Mouse (Mus musculus): ENCODE measurements around the gene Lpin1. TPM values are rescaled to one million over a fixed set of nuclear protein-coding genes. Genes with fewer than 3 reads are reported as not detected.

Lpin1 gene
- polyA plus RNA-seq, 1 experiment from 2014 or later: 18.3 TPM

GRCm38 (mm10) chr12:16639078-16639771 is 28.5 kb upstream of the Lpin1 start:
- Histone ChIP-seq H3K4me3 (no peak overlapping the region), H3K9ac (no peak overlapping the region), H3K4me1 (replicated peaks) (peaks cover 12% of the 10 kb centered on the region), H3K27ac (no peak overlapping the region), H3K4me2 (no peak overlapping the region), H3K9me3 (no peaks in the 10 kb centered on the region), H3K36me3 (no peaks in the 10 kb centered on the region), H3K27me3 (no peaks in the 10 kb centered on the region)
- 78% methylated on average over 12 of the region's 12 CpGs for WGBS
- no peak for ATAC-seq (ENCODE audit: low FRiP score)

GRCm38 (mm10) chr12:16635816-16636215 is 25.1 kb upstream of the Lpin1 start:
- H3K4me2 ChIP-seq: no peak overlapping the region
- H3K27ac ChIP-seq: no peak overlapping the region
- H3K4me3 ChIP-seq: no peak overlapping the region
- ATAC-seq (ENCODE audit: low FRiP score): no peak
- 86% methylated on average over 6 of the region's 6 CpGs for WGBS
- no peaks in the 10 kb centered on the region for H3K27me3 ChIP-seq
- no peaks in the 10 kb centered on the region for H3K9me3 ChIP-seq
- no peaks in the 10 kb centered on the region for H3K36me3 ChIP-seq
- no peak overlapping the region for H3K9ac ChIP-seq
- H3K4me1 ChIP-seq (replicated peaks): no peaks in the 10 kb centered on the region

GRCm38 (mm10) chr12:16634075-16634813 is 23.5 kb upstream of the Lpin1 start:
- Histone ChIP-seq H3K27ac (no peak overlapping the region), H3K9me3 (no peaks in the 10 kb centered on the region), H3K4me1 (replicated peaks) (no peaks in the 10 kb centered on the region), H3K4me2 (no peak overlapping the region), H3K36me3 (no peaks in the 10 kb centered on the region), H3K27me3 (no peaks in the 10 kb centered on the region), H3K4me3 (no peak overlapping the region), H3K9ac (no peak overlapping the region)
- WGBS: 60% methylated on average over 14 of the region's 14 CpGs
- ATAC-seq (ENCODE audit: low FRiP score): peak; percentile 57; the same call in 1 of the 2 replicates

GRCm38 (mm10) chr12:16633235-16633634 is 22.5 kb upstream of the Lpin1 start:
- Histone ChIP-seq H3K4me3 (no peak overlapping the region), H3K9me3 (no peaks in the 10 kb centered on the region), H3K27ac (no peak overlapping the region), H3K36me3 (no peaks in the 10 kb centered on the region), H3K4me2 (no peak overlapping the region), H3K9ac (no peak overlapping the region), H3K4me1 (replicated peaks) (no peaks in the 10 kb centered on the region), H3K27me3 (no peaks in the 10 kb centered on the region)
- WGBS: 79% methylated on average over 6 of the region's 6 CpGs
- ATAC-seq (ENCODE audit: low FRiP score): no peak

GRCm38 (mm10) chr12:16631423-16631822 is 20.7 kb upstream of the Lpin1 start:
- Histone ChIP-seq H3K9me3 (no peaks in the 10 kb centered on the region), H3K36me3 (no peaks in the 10 kb centered on the region), H3K9ac (no peak overlapping the region), H3K4me1 (replicated peaks) (no peaks in the 10 kb centered on the region), H3K27ac (no peak overlapping the region), H3K4me3 (no peak overlapping the region), H3K27me3 (no peaks in the 10 kb centered on the region), H3K4me2 (no peak overlapping the region)
- WGBS: 79% methylated on average over 2 of the region's 2 CpGs
- ATAC-seq (ENCODE audit: low FRiP score): no peak

- ATAC-seq (ENCODE audit: low FRiP score): no peak
- Histone ChIP-seq H3K4me3 (no peak overlapping the region), H3K9ac (no peak overlapping the region), H3K9me3 (no peaks in the 10 kb centered on the region), H3K4me1 (replicated peaks) (no peaks in the 10 kb centered on the region), H3K27me3 (no peaks in the 10 kb centered on the region), H3K36me3 (no peaks in the 10 kb centered on the region), H3K27ac (no peak overlapping the region), H3K4me2 (no peak overlapping the region)
- whole genome bisulfite sequencing: 100% methylated on average over 1 of the region's 1 CpGs
Observed at GRCm38 (mm10) chr12:16630866-16631185, 20.1 kb upstream of the Lpin1 start.

- Histone ChIP-seq H3K27me3 (no peaks in the 10 kb centered on the region), H3K9me3 (no peaks in the 10 kb centered on the region), H3K4me1 (replicated peaks) (no peaks in the 10 kb centered on the region), H3K36me3 (no peaks in the 10 kb centered on the region), H3K4me3 (no peak overlapping the region), H3K4me2 (no peak overlapping the region), H3K9ac (no peak overlapping the region), H3K27ac (no peak overlapping the region)
- WGBS: 65% methylated on average over 7 of the region's 7 CpGs
- ATAC-seq (ENCODE audit: low FRiP score): no peak
Observed at GRCm38 (mm10) chr12:16630152-16630865, 19.5 kb upstream of the Lpin1 start.

GRCm38 (mm10) chr12:16620230-16620629 is 9.5 kb upstream of the Lpin1 start:
- Histone ChIP-seq H3K27me3 (0 out of 2 replicates have a peak, but pooled peaks cover 3% of the 10 kb centered on the region), H3K9ac (no peak overlapping the region), H3K4me3 (no peak overlapping the region), H3K27ac (no peak overlapping the region), H3K4me2 (no peak overlapping the region), H3K4me1 (replicated peaks) (peaks cover 17% of the 10 kb centered on the region), H3K36me3 (no peaks in the 10 kb centered on the region), H3K9me3 (no peaks in the 10 kb centered on the region)
- no peak for ATAC-seq (ENCODE audit: low FRiP score)
- WGBS: 81% methylated on average over 3 of the region's 3 CpGs

GRCm38 (mm10) chr12:16619453-16619852 is 8.7 kb upstream of the Lpin1 start:
- Histone ChIP-seq H3K4me1 (replicated peaks) (peaks cover 17% of the 10 kb centered on the region), H3K36me3 (no peaks in the 10 kb centered on the region), H3K9me3 (no peaks in the 10 kb centered on the region), H3K27me3 (0 out of 2 replicates have a peak, but pooled peaks cover 3% of the 10 kb centered on the region), H3K4me3 (no peak overlapping the region), H3K9ac (no peak overlapping the region), H3K27ac (no peak overlapping the region), H3K4me2 (no peak overlapping the region)
- ATAC-seq (ENCODE audit: low FRiP score): no peak
- WGBS: 71% methylated on average over 6 of the region's 6 CpGs

- H3K27me3 ChIP-seq: 0 out of 2 replicates have a peak, but pooled peaks cover 3% of the 10 kb centered on the region
- peak; percentile 83 for ATAC-seq (ENCODE audit: low FRiP score)
- WGBS: 14% methylated on average over 12 of the region's 12 CpGs
- H3K4me3 ChIP-seq: no peak overlapping the region
- H3K4me2 ChIP-seq: 0 out of 2 replicates have a peak overlapping the region, but pooled peaks have one; percentile 6
- no peaks in the 10 kb centered on the region for H3K36me3 ChIP-seq
- H3K4me1 ChIP-seq (replicated peaks): peaks cover 17% of the 10 kb centered on the region
- H3K9me3 ChIP-seq: no peaks in the 10 kb centered on the region
- peak overlapping the region; percentile 48 for H3K27ac ChIP-seq
- H3K9ac ChIP-seq: no peak overlapping the region
Observed at GRCm38 (mm10) chr12:16618512-16619274, 7.9 kb upstream of the Lpin1 start.

- ATAC-seq (ENCODE audit: low FRiP score): no peak
Observed at GRCm38 (mm10) chr12:16615738-16616137, 5.0 kb upstream of the Lpin1 start.

GRCm38 (mm10) chr12:16614556-16614955 is 3.8 kb upstream of the Lpin1 start:
- no peak overlapping the region for H3K27ac ChIP-seq
- H3K4me2 ChIP-seq: no peak overlapping the region
- peaks cover 14% of the 10 kb centered on the region for H3K4me1 ChIP-seq (replicated peaks)
- no peak for ATAC-seq (ENCODE audit: low FRiP score)
- 0 out of 2 replicates have a peak, but pooled peaks cover 3% of the 10 kb centered on the region for H3K27me3 ChIP-seq
- no peaks in the 10 kb centered on the region for H3K36me3 ChIP-seq
- H3K9me3 ChIP-seq: no peaks in the 10 kb centered on the region
- WGBS: 71% methylated on average over 3 of the region's 3 CpGs
- H3K9ac ChIP-seq: no peak overlapping the region
- H3K4me3 ChIP-seq: no peak overlapping the region

More at GRCm38 (mm10) chr12:16615738-16616137, 5.0 kb upstream of the Lpin1 start:
- Histone ChIP-seq H3K4me3 (no peak overlapping the region), H3K9me3 (no peaks in the 10 kb centered on the region), H3K4me1 (replicated peaks) (peaks cover 17% of the 10 kb centered on the region), H3K27ac (no peak overlapping the region), H3K36me3 (no peaks in the 10 kb centered on the region), H3K27me3 (0 out of 2 replicates have a peak, but pooled peaks cover 3% of the 10 kb centered on the region), H3K9ac (no peak overlapping the region), H3K4me2 (no peak overlapping the region)
- 86% methylated on average over 2 of the region's 2 CpGs for WGBS

All from hindbrain, embryonic 13.5 days (tissue).